Mouse (Mus musculus): Measurements from ENCODE around the gene Galnt17. TPM values are rescaled to one million over a fixed set of nuclear protein-coding genes. Genes with fewer than 3 reads are reported as not detected.

Gene Galnt17
- total RNA-seq, 1 experiment from 2014 or later = not detected

DNA sequence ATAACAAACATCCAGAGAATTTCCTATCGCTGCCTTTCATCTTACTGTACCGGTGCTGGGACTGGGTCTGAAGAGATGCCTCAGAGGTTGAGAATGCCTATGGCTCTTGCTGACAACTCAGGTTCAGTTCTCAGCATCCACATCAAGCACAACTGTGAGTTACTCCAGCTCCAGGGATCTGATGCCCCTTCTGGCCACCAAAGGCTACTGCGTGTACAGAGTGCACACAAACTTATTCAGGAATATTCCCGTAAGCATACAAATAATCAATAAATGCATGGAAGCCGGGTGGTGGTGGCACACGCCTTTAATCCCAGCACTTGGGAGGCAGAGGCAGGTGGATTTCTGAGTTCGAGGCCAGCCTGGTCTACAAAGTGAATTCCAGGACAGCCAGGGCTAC, 232.5 kb downstream of the Galnt17 start:
- no peak for ATAC-seq (ENCODE audit: extremely low read depth, insufficient number of reproducible peaks, low FRiP score, poor library complexity, severe bottlenecking)

DNA sequence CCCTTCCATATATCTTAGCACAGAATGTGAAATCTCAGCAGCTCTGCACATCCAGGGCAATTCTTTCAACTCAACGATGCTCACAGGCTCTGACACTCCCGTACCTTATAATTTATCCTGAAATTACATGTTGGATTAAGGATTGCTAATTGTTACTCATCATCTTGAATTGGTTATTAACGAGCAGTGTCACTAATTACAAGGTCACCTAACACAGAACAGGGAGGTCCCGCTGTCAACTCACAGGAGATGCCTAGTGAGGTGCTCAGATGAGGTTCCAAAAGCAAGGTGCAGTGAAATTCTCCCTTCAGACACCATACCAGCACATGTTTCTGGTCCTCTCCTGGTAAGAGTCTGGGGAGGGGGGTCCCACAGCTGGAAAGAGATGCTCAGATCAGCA, 234.0 kb downstream of the Galnt17 start:
- no peak for ATAC-seq (ENCODE audit: extremely low read depth, insufficient number of reproducible peaks, low FRiP score, poor library complexity, severe bottlenecking)

DNA sequence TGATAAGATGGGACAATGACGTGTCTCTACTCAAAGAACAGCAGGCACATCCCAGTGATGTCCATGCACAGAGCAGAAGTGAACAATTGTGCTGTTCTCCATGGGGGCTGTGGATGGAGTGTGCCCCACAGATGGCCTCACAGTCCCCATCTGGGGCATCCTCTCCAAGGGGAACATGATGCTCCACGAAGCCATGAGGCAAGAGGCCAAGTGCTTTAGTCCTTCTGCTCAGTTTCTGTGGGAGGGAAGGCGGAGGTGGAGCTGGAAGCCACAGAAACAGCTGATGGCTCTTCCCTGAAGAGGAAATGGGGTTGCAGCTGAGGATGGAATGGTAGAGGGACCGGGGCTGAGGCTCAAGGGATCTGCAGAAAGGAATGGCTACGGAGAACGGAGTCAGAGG, 243.1 kb downstream of the Galnt17 start:
- ATAC-seq (ENCODE audit: extremely low read depth, insufficient number of reproducible peaks, low FRiP score, poor library complexity, severe bottlenecking) = no peak

DNA sequence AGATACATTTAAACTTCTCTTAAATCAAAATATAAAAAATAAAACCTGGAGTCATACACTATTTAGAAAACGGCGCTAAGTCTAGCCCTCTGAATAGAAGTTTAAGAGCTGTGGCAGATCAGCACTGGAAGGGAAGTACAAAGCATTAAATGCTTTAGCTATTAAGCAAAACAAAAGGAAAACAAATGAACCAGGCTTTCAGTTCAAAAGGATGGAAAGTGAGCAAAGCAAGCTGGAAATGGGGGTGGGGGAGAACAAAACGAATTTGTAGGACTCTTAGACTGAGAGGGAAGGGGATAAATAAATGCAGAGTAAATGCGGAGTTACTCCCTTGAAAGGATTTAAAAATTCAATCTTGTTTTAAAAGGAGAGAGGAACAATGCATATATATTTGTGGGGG, 259.8 kb downstream of the Galnt17 start:
- ATAC-seq (ENCODE audit: extremely low read depth, insufficient number of reproducible peaks, low FRiP score, poor library complexity, severe bottlenecking) = no peak

DNA sequence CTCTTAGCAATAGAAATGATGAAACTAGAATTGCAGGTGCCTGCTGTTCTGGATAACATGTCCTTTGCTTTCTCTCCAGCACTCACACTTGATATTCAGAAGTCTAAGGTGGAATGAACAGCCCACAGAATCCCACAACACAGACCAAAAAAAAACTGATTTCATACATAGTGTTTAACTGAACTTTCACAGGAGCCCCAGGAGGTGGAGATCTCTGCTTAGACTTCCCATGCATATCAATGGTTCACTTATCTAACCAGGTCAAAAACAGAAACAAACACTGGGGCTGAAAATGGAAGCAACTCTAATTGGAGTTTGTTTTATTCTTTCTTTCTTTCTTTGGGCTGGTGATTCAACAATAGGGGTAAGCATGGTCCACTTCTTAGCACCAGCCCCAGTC, 265.2 kb downstream of the Galnt17 start:
- no peak for ATAC-seq (ENCODE audit: extremely low read depth, insufficient number of reproducible peaks, low FRiP score, poor library complexity, severe bottlenecking)

DNA sequence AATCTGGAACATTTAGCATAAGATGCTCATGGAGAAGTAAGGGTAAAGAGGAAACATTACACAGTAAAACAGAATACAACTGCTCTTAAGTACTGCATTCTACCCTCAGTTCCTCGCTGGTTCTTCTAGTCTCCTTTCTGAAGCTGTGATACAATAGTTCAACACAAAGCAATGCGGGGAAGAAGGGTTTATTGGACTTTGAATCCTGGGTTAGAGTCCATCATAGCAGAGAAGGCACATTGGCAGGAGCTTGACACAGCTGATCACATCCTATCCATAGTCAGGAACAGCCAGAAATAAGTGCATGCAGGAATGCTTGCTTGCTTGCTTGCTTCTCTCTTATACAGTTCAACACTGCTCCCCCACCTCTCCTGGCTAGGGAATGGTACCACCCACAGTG, 267.9 kb downstream of the Galnt17 start:
- no peak for ATAC-seq (ENCODE audit: extremely low read depth, insufficient number of reproducible peaks, low FRiP score, poor library complexity, severe bottlenecking)

DNA sequence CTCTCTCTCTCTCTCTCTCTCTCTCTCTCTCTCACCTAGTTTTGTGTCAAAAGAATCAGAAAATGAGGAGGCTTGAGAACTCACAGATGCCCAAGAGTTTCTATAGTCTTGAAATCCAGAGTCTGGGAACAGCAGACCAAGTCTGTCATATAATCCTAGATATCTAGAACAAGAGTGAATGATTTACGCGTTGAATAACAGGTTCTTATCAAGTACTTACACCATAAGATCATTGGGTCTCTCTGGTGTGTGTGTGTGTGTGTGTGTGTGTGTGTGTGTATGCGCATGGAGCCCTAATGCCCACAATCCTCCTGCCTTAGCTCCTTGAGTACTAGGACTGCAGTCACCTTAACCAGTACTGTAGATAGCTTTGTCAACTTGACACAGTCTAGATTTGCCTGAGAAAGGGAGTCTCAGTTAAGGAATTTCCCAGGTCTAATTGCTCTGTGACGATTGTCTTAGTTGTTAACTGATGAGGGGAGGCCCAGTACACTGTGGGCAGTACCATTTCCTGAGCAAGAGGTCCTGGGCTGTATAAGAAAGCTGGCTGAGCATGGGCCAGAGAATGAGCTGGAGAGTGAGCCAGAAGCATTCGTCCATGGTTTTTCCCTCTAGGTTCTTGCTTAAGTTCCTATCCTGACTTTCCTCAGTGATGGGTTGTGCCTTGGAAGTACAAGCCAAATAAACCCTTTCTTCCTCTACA, 268.5 kb downstream of the Galnt17 start:
- no peak for ATAC-seq (ENCODE audit: extremely low read depth, insufficient number of reproducible peaks, low FRiP score, poor library complexity, severe bottlenecking)

DNA sequence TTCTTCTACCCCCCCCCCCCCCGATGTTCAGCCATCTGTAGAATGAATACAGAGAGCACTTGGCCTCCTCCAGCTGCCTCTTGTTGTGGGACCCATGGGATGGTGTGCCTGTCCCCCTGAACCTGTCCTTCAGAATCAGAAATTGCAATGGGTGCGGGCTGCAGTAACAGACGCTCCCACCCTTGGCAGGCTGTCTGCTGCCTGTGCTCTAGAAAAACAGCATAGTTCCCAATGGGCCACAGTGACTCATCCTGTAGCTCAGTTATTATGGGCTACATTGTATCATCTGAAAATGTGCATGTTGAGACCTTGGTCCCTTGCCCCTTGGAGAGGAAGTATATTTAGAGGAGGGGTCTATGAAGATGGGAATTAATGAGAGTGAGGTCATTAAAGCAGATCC, 283.8 kb downstream of the Galnt17 start:
- ATAC-seq (ENCODE audit: extremely low read depth, insufficient number of reproducible peaks, low FRiP score, poor library complexity, severe bottlenecking) = no peak

DNA sequence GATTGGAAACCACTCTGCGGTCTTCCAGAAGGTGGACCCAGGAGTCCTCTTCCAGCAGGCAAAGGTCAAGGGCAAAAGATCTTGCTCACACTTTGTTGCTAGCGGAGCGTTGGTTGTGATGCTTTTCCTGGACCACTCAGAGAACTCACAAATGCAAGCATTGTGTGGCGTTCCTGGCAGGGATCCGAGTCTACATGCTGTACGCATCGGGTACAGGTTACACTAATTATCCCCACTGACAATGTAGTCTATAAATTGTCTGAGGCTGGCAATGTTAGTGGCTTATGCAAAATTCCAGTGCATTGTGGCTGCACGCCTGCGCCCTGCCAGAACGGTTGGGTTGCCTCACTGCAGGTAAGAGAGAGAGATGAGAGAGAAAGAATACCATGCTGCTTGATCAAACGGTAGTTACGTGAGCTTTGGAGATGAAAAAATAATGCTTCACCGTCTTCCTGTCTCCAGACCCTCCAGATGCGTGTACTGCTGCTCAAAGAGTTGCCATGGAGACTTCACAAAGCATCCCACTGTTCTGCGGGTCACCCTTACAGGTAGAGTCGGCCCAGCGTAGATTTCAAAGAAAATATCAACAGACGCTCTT, 285.8 kb downstream of the Galnt17 start:
- no peak for ATAC-seq (ENCODE audit: extremely low read depth, insufficient number of reproducible peaks, low FRiP score, poor library complexity, severe bottlenecking)

DNA sequence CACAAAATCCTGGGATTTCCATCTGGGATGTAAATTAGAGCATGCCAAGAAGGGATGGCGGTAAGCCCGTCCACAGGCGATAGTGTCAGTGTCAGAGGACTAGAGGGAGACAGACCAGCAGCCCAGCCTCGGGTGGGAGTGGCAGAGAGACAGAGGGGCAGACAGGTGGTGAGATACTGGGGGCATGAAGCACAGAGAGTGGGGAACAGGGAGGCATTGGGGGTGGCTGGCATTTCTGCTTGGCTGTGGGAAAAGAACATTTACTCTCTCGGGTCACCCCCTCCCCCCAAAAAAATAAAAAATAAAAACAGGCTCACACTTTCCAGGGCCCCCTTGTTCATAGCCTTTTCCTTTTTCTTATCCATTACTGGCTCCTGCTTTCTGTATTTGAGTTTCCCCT, 287.4 kb downstream of the Galnt17 start:
- no peak for ATAC-seq (ENCODE audit: extremely low read depth, insufficient number of reproducible peaks, low FRiP score, poor library complexity, severe bottlenecking)

DNA sequence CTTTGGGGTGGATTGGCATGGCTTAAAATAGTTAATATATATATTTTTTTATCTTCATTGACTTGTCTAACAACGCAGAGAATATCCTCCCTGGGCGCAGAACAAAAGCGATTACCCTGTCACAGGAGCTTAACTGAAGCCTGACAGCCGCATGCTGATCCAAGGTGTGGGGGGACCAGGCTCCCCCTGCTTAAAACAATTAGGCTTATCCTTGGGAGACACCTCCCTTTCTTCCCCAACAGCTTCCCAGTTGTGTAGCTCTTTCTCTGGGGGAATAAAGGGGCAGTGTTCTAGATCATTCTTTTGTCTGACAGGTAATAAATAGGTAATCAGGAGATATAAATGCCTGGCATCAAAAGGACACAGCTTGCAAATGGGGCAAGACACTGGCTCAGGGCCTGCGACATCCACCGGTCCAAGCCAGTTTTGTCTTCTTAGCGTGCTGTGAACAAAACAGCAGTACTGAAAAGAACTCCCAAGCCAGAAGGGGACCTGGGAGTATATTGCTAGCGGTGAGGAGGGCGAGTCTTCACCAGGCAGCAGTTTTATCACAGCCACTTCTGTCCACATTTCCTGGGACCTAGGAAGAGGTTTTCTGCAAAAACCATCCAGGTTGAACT, 288.8 kb downstream of the Galnt17 start:
- no peak for ATAC-seq (ENCODE audit: extremely low read depth, insufficient number of reproducible peaks, low FRiP score, poor library complexity, severe bottlenecking)

DNA sequence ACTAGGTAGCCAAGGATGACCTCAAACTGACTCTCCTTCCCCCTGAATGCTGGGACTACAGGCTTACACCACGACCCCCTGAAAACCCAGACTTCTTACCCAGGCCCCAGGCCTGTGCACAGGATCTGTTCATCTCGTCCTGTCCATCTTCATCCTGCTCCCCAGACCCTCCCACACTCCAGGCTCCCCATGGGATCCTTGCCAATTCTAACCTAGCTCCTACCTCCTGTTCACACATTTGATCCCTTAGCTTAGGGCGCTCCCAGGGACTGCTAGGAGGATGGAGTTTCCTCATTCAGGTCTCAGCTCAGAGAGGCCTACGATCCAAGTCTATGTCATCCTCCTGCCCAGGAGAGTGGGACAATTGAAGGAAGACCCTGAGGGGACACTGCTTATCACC, 292.2 kb downstream of the Galnt17 start:
- no peak for ATAC-seq (ENCODE audit: extremely low read depth, insufficient number of reproducible peaks, low FRiP score, poor library complexity, severe bottlenecking)

DNA sequence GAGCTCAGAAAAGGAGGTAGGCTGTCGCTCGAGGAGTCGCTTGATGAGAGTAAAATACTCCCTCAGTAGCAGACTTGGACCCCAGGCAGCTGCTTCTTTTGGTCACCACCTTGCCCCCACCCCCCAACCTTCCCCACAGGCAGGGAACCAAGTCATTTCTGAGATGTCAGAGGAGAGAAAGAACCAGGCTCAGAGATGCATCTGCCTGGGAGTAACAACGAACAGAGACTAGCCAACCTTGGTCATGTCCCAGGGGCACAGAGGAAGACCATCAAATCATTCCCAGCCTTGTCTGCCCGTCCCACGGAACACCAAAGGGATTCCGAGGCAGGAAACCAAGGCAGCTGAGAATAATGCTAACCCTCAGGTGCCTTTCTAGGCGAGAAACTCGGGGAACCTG, 293.0 kb downstream of the Galnt17 start:
- ATAC-seq (ENCODE audit: extremely low read depth, insufficient number of reproducible peaks, low FRiP score, poor library complexity, severe bottlenecking) = no peak

DNA sequence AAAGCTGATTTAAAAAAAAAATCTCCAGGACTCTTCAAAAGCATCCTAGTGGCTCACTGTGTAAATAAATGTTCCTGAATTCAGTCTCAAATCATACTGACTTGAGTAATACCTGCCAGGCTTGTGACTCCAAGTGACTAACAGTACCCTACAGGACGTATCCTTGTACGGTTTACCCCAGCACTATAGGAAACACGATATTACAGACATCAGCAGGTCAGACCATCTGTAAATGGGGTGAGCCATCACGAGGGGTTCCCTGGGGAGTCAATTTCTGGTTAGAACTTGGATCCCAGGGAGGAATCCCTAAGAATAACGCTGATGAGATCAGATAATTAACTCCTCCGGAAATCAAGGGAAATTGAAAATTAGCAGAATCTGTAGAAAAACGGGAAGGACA, 294.5 kb downstream of the Galnt17 start:
- no peak for ATAC-seq (ENCODE audit: extremely low read depth, insufficient number of reproducible peaks, low FRiP score, poor library complexity, severe bottlenecking)

DNA sequence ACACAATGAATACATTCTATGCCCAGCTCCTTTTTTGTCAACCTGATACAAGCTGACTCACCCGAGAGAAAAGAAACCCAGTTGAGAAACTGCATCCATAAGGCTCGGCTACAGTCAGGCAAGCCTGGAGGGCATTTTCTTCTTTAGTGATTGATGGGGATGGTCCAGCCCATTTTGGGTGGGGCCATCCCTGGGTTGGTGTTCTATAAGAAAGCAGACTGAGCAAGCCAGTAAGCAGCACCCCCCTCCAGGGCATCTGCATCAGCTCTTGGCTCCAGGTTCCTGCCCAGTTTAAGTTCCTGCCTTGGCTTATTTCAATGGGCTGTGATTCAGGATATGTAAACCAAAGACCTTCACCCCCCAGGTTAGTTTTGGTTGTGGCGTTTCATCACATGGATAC, 295.2 kb downstream of the Galnt17 start:
- no peak for ATAC-seq (ENCODE audit: extremely low read depth, insufficient number of reproducible peaks, low FRiP score, poor library complexity, severe bottlenecking)

DNA sequence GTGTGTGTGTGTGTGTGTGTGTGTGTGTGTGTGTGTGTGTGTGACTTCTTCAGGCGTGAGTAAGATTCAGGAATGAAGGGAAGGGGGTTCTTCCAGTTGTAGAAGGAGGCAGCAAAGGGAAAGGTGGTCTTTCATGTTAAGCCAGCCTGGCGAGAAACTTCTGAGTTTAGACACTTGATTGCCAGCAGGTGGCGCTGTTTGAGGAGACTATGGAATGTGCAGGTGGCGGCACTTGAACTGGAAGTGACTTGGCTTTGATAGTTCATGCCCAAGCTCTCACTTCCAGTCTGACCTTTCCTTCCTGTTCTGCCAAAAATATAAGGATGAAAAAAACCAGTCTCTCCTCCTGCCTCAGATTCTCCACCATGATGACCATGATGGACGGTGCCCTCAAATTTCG, 298.8 kb downstream of the Galnt17 start:
- ATAC-seq (ENCODE audit: extremely low read depth, insufficient number of reproducible peaks, low FRiP score, poor library complexity, severe bottlenecking) = no peak

DNA sequence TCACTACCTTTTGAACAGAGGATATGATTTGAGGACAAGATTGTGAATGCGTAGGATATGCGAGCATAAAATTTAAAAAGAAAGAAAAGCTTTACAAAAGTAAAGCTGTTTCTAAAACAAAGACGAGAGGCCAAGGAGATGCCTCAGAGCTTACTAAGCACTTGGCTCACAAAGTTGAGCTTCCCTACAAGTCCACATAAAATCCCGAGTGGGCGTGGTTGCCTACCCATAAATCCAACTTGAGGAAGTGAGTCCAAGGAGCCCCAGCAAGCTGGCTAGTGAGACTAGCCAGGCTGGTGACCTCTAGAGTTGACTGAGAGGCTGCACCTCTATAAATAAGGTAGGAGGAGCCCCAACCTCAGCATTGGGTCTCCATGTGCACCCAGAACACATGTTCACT, 299.8 kb downstream of the Galnt17 start:
- no peak for ATAC-seq (ENCODE audit: extremely low read depth, insufficient number of reproducible peaks, low FRiP score, poor library complexity, severe bottlenecking)

DNA sequence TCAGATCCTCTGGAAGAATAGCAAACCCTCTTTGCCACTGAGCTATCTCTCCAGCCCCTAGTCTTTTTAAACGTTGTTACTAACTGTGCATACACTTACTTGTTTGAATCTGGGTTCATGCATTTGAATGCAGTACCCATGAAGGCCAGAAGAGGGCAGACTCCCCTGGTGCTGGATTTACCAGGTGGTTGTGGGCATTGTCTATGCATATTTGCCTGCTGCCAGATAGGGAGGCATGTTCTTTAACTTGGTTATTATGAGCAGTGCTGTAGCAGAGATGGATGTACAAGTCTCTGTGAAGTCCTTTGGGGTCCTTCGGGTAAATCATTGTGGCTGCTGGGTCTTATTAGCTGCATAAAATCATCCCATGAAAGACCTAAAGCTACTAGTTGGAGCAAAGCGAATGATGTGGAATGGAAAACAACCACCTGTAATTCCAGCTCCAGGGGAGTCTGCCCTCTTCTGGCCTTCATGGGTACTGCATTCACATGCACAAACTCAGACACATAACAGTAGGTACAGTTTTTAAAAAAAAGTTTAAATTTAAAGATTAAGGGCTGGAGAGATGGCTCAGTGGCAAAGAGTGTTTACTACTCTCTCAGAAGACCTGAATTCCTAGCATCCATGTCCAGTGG, 300.3 kb downstream of the Galnt17 start:
- no peak for ATAC-seq (ENCODE audit: extremely low read depth, insufficient number of reproducible peaks, low FRiP score, poor library complexity, severe bottlenecking)

DNA sequence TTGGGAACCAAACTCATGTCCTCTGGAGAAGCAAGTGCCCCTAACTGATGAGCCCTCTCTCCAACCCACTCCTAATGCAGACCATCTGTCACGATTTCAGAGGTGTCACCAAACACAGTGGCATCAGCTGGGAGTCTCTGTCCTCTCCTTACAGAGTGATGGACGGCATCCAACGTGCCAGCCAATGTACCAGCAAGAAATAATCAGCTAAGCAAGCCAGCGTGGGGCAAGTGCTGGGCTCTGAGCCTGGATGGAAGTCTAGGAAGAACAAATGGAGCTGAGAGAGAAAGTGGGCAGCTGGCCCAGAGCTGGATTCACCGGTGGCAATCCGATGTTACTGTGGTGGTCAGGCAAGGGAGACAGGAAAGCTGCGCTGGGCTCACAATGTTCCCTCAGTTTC, 301.1 kb downstream of the Galnt17 start:
- ATAC-seq (ENCODE audit: extremely low read depth, insufficient number of reproducible peaks, low FRiP score, poor library complexity, severe bottlenecking) = no peak

DNA sequence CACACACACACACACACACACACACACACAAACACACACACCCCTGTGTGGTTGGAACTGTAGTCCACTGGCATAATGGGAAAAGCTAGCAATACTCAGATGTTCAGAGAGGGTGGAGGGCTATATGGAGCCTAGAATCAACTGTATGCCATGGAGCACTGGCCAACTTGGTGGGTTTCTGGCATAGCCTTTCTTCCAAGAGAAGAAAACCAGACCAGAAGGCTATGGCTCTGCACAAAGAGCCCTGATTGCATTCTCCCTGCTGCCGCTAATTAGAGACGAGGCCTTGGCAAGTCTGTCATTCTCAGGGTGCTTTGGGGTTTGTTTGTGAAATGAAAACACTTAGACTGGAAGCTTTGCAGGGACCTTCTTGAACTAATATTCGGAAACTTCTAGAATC, 301.8 kb downstream of the Galnt17 start:
- ATAC-seq (ENCODE audit: extremely low read depth, insufficient number of reproducible peaks, low FRiP score, poor library complexity, severe bottlenecking) = no peak

Measured in neutrophil, adult 5-6 weeks (primary cell).